Mouse (Mus musculus) monocyte, adult 5-6 weeks (primary cell): ENCODE measurements around the gene Cbx6. TPM values are rescaled to one million over a fixed set of nuclear protein-coding genes. Genes with fewer than 3 reads are reported as not detected.

Experiments
- ATAC-seq: fragments of 153-309, 156-312 bp; replicated peaks from 2 replicates; pipeline ENCODE4 v1.8.0; 2017; ENCODE audit warnings: mild to moderate bottlenecking; ENCODE audit not compliant: low TSS enrichment, insufficient number of reproducible peaks, severe bottlenecking, poor library complexity, low FRiP score
- total RNA-seq: library from RNA; stranded (forward); fragments of 200-1000, 200-491, 200-594 nt; gene quantifications from 3 replicates; pipeline ENCODE4 v1.2.3, GENCODE M21; 2017

Cbx6 gene
- total RNA-seq, 1 experiment from 2014 or later: 6.5 TPM

- ATAC-seq: no peak
Measured at GRCm38 (mm10) chr15:79808658-79809057, 25.8 kb downstream of the Cbx6 start.

- 0 out of 2 replicates have a peak, but pooled peaks have one; percentile 66 for ATAC-seq
Measured at GRCm38 (mm10) chr15:79808114-79808513, 26.4 kb downstream of the Cbx6 start.

- ATAC-seq: no peak
Measured at GRCm38 (mm10) chr15:79807050-79807449, 27.4 kb downstream of the Cbx6 start.

GRCm38 (mm10) chr15:79805246-79805645 is 29.2 kb downstream of the Cbx6 start:
- ATAC-seq: no peak

- ATAC-seq: no peak
Measured at GRCm38 (mm10) chr15:79804352-79805071, 30.0 kb downstream of the Cbx6 start, which contains the start of gene Nptxr. Nptxr (minus strand) TSS chr15:79804766.

GRCm38 (mm10) chr15:79803533-79804351 is 30.7 kb downstream of the Cbx6 start:
- ATAC-seq: no peak

- ATAC-seq: no peak
Measured at GRCm38 (mm10) chr15:79802304-79802703, 32.2 kb downstream of the Cbx6 start.

GRCm38 (mm10) chr15:79801646-79802045 is 32.8 kb downstream of the Cbx6 start:
- ATAC-seq: no peak

- ATAC-seq: no peak
Measured at GRCm38 (mm10) chr15:79800701-79801100, 33.8 kb downstream of the Cbx6 start.

- ATAC-seq: no peak
Measured at GRCm38 (mm10) chr15:79798591-79798990, 35.9 kb downstream of the Cbx6 start.

GRCm38 (mm10) chr15:79797680-79798079 is 36.8 kb downstream of the Cbx6 start:
- no peak for ATAC-seq

GRCm38 (mm10) chr15:79797096-79797495 is 37.4 kb downstream of the Cbx6 start:
- ATAC-seq: no peak

GRCm38 (mm10) chr15:79796256-79796655 is 38.2 kb downstream of the Cbx6 start:
- ATAC-seq: no peak

- ATAC-seq: no peak
Measured at GRCm38 (mm10) chr15:79794173-79794572, 40.3 kb downstream of the Cbx6 start.

GRCm38 (mm10) chr15:79793076-79793475 is 41.4 kb downstream of the Cbx6 start:
- no peak for ATAC-seq

GRCm38 (mm10) chr15:79792455-79792854 is 42.0 kb downstream of the Cbx6 start:
- ATAC-seq: no peak

GRCm38 (mm10) chr15:79791502-79791901 is 43.0 kb downstream of the Cbx6 start:
- no peak for ATAC-seq

GRCm38 (mm10) chr15:79790905-79791304 is 43.6 kb downstream of the Cbx6 start:
- no peak for ATAC-seq

GRCm38 (mm10) chr15:79790111-79790510 is 44.4 kb downstream of the Cbx6 start:
- no peak for ATAC-seq

GRCm38 (mm10) chr15:79787815-79788214 is 46.7 kb downstream of the Cbx6 start:
- no peak for ATAC-seq
